Comparison of ENCODE assay signal across 16 mouse cellular contexts in the genomic region with DNA sequence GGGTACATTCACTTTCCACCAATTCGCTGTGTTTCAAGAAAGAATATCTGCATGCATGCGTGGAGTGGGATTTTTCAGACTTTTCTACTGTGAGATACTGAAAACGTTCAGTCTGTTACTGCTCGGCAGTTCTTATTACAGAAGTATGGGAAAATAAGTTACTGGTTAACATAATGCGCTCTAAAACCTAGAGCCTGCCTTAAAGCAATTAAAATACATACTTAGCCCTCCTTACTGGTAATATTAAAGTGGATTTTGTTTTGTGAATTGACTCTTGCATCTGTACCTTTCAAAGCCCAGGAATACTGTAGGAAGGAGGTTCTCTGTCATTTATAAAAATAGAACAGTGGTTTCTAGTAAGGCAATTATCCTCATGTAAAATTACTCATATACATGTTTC.
"Had no signal": no experiment of that assay in that cellular context is flagged by ENCODE, and none has a peak within 500 bp of the region (broad histone marks: within the 10 kb centered on the region; RNA-seq: fewer than 3 reads in every experiment).

No protein-coding gene starts in this region.

- DNase-seq: cerebellum, adult 9-10 months; cerebellum, adult 9-11 months; cerebellum, postnatal 10 days; cerebellum, postnatal 14 days; cerebellum, postnatal 25 days; cerebellum, postnatal 36 days; embryo, embryonic 11 days; forebrain, postnatal 0 days; gastrocnemius, adult 2 months; gastrocnemius, postnatal 10 days; gastrocnemius, postnatal 14 days; gastrocnemius, postnatal 25 days; gastrocnemius, postnatal 36 days; heart, adult 11 months; heart, adult 18-20 months; heart, adult 2 months had no signal
